1 mouse cellular context compared by ENCODE assay signal in the genomic region with DNA sequence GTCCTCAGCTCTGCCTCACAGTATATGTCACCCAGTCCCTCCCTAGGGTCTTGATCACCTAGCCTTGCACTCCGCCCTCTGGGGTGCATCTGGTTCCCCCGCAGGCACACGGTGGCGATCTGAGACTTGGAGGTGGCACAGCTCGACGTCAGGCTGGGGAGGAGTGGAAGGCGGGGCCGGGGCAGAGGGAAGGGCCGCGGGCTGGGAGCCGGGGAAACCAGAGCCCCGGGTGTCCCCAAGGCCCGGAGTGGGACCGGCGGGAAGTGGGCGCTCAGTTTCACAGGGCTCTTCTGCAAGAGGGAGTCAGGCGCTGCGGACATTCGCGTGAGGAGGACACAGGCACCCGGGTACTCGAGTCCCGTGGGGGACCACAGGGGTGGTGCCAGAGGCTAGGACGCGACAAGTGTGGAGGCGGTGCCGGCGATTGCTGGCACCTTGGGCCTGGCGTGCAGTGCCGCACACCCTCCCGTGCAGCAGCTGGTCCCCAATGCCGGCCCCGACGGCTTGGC.
TF ChIP-seq lines count a peak whose summit lies in the region.

No protein-coding gene starts in this region.

TF ChIP-seq in CH12.LX, 34 proteins besides CTCF, POLR2A, EP300 and RAD21 (continued from another document):
- TF ChIP-seq SMC3 (IDR thresholded peaks at IDR 0.05; ENCODE audit: low read depth, low read length), result peak; percentile 45
- TF ChIP-seq BHLHE40 (IDR thresholded peaks at IDR 0.05; ENCODE audit: low read depth, low read length), result 0 out of 2 replicates have a peak, but pooled peaks have one; percentile 18
- TF ChIP-seq MAZ (IDR thresholded peaks at IDR 0.05; ENCODE audit: low read depth, low read length), result no peak
- TF ChIP-seq TBP (conservative IDR thresholded peaks at IDR 0.05; ENCODE audit: low read depth, low read length), result no peak
TF ChIP-seq in CH12.LX: peak in this region for 4.
